Mouse (Mus musculus) kidney, adult 11 months (tissue): ENCODE measurements around the gene Adamts13.

ENCODE experiments used
- DNase-seq: peaks from one replicate; pipeline ENCODE4 v3.0.0; 2022

The Adamts13 gene

DNA sequence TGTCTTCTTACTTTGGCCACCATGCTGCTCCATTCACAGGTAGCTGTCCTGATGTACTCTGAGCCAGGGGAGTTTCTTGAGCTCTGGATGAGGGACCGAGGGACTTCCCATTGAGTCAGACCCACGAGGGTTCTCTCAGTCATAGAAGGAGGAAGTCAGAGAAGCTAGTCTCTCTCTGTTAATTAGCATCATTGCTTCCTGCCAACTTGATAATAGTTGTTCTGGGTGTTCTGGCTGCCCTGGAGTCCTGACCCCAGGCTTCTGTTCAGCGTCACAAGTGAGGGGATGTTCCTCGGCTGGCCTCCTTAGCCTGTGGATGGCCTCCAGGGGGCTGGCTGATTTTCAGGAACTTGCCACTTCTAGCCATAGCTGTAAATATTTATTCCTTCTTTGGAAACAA, 744 bp downstream of the Adamts13 start:
- DNase-seq = no peak

DNA sequence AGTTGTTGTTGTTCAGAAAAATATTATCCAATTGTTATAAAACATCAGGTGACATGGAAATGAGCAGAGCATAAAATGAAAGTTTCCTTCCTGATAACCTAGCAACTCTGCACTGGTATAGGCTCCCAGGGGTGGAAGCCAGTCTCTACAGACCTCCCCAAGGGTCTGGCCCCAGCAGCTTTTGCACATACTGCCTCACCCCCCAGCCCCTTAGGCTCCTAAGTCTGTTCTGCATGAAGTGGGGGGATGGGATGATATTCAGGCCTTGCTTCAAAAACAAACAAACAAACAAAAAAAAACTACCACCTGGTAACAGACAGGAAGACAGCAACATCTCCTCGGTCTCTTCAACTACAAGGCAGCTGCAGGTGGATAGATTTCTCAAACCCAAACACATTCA, 7.1 kb downstream of the Adamts13 start:
- no peak for DNase-seq

DNA sequence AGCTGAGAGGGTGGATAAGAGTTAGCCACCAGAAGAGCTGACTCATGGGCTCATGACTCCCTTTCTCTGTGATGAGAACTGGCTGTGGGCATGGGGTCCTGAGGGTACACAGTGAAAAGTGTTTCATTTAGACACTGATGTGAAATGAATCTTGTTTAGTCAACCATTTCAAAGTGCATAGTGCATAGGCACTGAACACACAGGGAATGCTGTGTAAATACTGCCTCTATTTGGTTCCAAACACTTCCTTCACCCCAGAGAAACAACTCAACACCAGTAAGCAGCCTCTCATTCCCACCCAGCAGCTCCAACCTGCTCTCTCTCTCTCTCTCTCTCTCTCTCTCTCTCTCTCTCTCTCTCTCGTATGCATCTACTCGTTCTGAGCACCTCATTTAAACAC, 11.0 kb downstream of the Adamts13 start:
- DNase-seq = no peak

DNA sequence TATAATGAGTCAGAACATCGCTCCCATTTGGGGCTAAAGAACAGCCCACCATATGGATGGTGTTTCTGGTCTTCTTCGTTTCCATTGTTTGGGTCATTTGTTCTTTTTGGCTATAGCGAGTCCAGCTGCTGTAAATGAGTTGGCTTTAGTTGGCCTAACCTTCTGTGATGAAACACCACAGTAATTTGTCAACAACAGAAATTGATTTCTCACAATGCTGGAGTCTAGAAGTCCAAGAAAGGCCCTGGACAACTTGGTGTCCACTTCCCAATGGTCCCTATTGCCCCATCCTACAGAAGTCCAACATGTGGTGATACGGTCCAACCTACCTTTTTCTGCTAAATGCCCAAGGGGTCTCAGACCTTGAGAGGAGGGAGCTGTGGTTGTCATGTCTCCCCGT, 11.4 kb downstream of the Adamts13 start:
- DNase-seq = no peak

DNA sequence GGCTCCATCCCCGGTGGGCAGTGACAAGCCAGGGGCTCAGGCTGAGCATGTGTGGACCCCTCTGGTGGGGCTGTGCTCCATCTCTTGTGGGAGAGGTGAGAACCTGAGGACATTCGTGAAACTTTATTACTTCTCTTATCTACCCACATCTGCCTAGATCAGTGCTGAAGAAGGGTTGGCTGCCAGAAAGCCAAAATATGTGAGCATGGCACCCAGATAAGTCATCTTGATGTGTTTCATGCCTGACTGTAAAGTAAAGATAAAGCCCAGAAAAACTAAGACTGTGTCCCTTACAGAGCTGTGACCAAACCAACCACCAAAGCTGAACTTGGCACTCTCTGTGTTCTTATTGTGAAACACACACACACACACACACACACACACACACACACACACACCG, 20.7 kb downstream of the Adamts13 start:
- no peak for DNase-seq

DNA sequence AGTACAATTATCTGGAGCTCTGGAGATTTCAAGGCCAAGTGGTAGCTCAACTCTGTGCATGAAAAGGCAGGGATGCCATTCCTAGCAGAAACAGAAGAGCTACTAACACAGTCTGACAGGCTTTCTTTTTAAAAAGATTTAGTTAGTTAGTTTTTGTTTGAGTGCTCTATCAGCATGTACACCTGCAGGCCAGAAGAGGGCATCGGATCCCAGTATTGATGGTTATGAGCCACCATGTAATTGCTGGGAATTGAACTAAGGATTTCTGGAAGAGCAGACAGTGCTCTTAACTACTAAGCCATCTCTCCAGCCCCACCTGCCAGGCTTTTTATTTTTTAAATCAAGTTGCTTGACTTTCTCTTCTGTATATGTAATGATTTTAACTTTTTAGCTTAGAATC, 24.3 kb downstream of the Adamts13 start:
- DNase-seq = no peak

DNA sequence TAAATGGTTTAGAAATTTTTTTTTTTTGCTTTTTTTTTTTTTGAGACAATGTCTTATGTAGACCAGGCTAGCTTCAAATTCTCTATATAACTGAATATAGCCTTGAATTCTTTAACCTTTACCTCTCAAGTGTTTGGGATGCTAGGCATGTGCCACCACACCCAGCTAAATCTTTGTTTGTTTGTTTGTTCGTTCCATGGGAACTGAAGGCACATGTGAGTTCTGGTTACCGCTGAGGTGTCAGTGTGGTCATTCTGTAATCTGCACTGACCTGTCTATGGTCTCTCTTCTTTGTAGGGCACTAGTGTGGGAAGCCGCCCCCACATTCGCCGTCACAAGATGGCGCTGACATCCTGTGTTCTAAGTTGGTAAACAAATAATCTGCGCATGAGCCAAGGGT, 24.8 kb downstream of the Adamts13 start:
- no peak for DNase-seq

DNA sequence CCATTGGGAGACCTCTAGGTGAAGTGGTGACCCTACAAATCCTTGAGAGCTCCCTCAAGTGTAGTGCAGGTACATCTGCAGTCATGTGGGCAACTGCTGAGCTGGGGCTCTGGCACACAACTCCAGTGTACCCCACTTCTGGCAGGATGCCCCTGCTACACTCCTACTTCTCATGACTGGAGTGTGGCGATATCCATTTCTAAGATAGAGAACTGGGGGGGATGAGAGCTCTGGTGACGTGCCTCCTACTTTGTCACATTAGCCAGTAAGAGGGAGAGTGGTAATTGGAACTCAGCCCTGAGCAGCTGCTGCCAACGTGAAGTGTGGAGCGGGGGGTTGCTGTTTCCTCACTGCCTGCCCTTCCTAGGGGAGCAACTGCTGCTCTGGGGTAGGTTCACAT, 33.0 kb downstream of the Adamts13 start:
- DNase-seq = no peak

DNA sequence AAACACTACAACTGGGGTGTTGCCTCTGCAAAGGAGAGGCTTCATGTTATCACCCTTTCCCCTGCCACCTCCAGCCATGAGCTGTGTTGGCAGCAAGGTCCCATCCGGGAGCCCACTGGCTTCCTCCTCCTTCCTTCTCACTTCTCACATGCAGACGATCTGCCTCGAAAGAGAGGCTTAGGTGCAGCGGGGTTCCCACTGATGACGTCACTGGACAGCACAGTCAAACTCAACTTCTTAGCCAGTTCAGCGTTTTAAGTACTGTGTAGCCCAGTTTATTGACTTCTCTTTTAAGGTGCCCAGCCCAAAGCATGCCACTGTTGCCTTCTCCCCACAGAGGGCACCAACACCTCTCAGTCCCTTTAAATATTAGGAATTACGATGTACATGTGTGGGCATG, 34.5 kb downstream of the Adamts13 start:
- DNase-seq = no peak

DNA sequence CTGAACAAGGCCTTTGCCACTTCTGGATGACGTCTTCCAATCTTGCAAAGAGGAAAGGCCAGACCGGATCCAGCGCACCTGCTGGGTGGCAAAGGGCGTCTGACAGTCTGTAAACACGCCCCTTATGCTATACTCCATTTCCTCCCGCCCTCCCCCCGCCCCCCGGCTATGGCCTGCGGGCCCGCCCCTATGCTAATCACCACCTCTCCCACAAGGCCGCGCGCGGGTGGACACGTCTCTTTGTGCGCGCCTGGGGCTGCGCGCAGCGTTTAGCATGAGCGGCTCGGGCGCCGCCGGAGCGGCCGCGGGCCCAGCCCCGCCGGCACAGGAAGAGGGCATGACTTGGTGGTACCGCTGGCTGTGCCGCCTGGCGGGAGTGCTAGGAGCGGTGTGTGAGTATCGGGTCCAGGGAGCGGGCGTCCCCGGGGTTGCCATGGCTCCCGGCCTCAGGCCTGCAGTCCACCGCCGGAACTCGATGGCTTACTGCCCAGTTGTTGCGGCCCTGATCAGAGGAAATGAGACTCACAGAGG, 36.6 kb downstream of the Adamts13 start, which contains the start of gene Cacfd1:
Gene Cacfd1, plus strand, starts transcription at position 213 of the 531 bp plus-strand sequence.
- peak; percentile 89 for DNase-seq

DNA sequence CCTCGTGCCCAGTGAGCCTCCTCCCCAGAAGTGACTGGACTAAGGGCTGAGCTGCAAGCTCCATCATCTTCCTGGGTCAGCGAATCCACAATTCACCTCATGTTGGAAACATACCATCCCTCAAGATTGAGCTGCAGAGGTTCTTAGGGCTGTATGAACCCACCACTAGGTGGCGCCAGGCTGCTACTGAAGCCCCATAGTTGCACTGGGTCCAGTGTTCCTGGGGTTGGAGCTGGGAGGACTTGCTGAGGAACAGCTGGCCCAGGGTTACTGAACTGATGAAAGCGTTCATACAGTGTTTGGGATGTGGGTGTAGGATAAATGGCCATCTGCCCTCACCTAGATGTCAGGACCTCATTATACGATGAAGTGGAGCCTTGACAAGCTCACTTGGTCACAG, 44.6 kb downstream of the Adamts13 start:
- peak; percentile 50 for DNase-seq

DNA sequence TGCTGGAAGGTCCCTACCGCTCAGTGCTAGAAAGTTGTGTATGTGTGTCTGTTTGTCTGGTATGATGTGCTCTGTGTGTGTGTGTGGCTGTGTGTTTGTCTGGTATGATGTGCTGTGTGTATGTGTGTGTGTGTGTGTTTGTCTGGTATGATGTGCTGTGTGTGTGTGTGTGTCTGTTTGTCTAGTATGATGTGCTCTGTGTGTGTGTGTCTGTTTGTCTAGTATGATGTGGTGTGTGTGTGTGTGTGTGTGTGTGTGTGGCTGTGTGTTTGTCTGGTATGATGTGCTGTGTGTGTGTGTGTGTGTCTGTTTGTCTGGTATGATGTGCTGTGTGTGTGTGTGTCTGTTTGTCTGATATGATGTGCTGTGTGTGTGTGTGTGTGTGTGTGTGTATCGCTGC, 46.3 kb downstream of the Adamts13 start:
- DNase-seq = no peak

DNA sequence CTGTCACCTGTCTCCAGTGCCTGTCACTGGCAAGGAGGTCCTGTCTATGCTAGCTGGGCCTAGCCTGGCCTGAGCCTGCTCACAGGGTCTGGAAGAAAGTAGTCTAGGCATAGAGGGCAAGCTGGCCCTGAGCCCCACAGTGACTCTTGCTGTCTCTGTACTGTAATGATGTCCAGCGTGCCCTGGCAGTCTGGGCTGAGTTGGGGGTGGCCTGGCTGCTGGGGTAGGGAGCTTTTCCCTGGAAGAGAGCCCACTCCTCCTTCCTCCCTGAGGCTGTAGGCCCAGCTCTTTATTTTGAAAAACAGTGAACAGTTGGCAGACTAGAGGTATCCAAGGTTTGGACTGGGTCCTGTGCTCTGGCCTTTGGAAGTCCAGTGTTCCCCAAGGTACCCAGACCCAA, 47.9 kb downstream of the Adamts13 start:
- DNase-seq = no peak

DNA sequence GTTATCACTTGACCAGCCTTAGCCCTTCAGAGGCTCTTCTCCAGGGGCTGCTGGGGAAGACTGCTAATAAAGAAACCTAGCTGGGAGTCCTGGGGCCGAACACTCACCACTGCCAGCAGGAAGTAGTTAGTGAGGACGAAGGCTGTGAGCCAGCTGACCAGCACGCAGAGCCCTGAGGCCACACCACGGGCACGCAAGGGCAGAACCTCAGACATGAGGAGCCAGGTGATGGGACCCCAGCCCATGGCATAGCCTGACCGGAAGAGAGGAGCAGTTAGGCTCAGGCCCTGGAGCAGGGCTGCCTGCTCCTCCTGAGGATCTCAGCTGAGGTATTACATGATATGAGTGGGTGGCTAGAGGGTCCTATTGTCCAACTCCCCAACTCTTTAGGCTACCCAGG, 49.4 kb downstream of the Adamts13 start:
- no peak for DNase-seq

DNA sequence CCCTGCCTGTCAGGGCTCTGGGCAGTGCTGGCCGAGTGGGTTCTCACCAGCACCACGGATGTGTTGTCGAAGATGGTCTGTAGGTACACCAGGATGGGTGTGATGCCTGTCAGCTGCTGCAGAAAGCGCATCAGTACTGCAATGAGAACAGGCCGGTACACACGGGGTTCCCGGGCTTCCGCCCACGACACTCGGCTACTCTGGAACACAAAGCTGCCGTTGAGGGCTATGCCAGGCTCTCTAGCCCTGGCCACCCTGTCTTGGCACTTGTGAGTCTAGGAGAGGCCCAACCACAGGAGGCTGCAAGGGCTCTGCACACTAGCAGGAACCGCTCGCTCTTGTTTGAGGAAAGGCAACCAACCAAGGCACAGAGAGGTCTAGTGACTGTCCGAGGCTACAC, 50.9 kb downstream of the Adamts13 start:
- no peak for DNase-seq

DNA sequence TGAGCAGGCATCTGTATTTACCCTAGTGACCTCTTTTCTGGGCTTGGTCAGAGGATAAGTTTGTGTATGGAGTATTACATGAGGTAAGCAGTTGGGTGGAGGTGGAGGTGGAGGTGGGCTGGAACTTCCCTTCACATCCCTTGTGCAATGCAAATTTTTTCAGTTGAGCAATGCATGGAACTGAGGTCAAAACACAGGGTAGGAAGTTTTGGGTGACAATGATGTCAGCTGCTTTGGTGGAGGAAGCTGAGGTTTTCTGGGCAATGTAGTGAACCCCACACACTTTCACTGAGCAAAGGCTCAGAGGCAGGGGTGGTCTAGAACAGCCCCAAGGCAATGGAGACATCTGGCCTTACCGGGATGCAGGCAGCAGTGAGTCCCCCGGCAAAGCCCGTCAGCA, 52.3 kb downstream of the Adamts13 start:
- no peak for DNase-seq

DNA sequence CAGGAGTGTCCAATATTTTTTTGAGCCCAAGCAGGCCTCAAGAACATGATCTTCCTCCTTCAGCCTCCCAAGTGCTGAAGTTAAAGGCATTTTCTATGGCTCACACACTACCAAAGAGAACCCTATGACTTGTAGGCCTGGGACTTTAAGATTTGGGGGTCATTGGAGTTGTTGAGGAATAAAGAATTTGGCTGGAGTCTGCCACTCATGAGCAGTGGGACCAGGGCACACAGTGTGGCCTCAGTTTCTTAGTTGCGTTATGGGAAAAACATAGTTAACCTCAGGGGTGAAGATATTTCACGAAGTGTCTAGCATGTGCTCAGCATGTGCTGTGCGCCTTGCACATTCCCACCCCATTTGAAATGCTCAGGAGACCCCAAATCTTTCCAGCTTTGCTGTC, 53.1 kb downstream of the Adamts13 start:
- no peak for DNase-seq

DNA sequence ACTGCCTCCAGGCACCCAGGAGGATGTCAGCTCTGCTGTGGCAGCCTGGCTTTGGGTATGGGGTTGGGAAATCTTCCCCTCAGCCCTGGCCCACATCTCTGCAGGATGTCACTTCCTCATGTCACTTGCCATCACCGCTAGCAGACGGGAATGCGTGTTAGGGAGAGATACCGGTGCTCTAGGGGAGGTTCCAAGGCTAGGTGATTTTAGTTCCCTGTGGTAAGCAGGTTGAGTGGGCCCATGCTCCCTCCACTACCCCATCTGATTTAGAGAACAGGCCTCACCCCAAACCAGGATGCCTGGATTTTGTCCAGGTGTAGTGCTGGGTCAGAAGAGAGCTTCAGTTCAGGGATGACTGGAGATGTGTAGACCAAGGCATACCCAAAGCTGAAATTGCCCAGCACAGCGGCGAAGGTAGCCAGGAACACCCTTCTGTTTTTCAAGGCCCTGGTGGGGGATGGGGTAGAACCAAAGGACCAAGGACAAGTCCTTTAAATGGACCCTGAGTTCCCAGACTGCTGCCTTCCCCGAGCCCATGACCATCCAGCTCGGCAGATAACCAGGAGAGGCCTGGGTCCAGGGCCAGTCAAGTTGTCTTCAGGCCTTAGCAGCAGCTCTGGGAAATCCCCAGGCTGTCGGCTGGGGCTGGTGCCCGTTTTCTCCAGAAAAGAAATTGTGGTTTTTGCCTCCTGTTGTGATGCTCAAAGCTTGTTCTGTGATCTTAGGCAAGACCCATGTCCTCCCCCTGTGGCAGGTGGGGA, 53.8 kb downstream of the Adamts13 start:
- no peak for DNase-seq

DNA sequence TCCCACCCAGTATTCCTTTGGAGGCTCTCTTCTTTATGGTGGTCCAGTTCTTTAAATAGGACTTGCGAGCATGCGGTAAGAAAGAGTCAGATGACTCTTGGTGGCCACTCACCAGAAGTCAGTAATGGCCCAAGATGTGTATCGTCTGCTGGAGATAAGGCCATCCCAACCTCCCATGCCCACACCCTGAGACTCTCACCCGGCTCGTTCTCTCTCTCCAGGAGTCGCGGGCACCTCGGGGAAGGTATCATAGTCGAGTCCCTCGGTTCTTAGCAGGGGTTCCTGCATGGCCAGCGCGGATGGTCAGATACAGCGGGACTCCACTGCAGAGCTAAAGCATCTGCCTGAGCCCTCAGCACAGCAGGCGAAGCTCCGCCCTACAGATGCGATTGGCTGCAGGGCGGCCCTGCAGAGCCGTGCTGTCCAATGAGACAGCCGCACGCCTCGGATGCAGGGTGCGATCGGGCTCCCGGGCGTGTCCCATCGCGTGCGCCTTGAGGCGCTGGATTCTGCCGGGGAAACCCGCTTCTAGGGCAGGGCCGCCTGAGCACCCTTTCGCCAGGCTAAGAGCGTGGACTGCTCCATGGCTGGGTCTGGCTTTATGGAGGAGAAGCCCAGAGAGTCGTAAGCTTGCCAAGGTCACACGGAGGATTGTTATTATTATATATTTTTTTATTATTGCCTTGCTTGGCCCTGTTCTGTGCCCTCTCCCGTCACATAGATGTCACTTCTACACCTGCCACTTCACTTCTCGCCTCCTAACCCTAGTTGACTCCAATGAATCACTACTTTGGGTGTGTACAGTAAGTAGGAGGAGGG, 54.6 kb downstream of the Adamts13 start, which contains the start of gene Slc2a6:
Gene Slc2a6, minus strand, starts transcription at position 381 of the 819 bp plus-strand sequence.
- peak; percentile 79 for DNase-seq

DNA sequence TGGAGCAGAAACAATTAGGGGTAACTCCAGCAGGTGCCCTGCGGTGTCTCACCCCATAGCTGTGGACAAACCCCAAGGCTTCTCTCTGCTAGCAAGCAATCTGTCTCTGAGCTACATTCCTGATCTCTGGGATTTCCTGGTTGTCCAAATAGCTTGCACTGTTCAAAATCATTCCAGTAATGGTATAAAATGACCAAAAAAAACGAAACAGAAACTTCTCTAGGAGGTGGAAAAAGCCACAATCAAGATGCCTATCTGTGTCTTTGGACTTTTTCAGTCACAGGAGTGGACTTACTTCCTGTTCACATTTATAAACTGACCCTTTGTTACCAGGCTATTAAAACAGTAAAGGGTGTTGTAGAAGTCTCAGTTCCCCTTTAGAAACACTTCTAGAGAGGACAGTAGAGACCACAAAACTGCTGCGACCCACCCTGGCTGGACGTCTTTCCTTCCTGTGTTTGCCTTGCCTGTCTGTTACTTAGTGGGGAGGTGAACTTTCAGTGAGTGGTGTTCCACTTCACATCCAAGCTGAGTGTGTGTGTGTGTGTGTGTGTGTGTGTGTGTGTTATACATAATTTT, 55.3 kb downstream of the Adamts13 start:
- no peak for DNase-seq

DNA sequence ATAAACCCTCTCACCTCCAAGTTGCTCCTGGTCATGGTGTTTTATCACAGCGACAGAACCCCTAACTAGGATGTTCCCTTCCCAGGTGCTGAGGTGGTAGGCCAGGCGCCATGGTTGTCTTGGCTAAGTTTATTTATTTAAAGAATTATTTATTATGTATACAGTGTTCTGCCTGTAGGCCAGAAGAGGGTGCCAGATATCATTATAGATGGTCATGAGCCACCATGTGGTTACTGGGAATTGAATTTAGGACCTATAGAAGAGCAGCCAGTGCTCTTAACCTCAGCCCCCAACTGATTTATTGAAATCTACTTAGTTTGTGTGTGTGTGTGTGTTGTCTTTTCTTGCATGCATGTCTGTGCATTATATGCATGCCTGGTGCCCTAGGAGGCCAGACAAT, 59.1 kb downstream of the Adamts13 start:
- DNase-seq = no peak

DNA sequence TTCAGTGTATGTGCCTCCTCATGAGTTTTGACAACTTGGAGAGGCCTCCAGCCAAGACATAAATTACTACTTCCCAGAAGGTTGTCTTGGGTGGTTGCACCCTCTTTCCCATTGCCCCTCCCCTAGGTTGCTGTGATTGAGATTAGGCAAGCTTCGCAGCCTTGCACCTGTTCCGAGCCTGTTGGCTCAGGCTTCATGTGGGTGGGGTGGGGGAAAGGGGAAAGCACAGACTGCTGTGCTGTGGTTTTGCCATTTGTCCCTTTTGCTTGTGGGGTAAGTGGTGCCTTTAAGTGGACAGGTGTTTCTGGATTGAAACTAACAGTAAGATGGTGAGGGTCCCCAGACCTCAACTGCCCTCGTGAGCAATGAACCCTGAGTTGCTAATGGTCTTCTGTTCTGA, 62.8 kb downstream of the Adamts13 start:
- no peak for DNase-seq

DNA sequence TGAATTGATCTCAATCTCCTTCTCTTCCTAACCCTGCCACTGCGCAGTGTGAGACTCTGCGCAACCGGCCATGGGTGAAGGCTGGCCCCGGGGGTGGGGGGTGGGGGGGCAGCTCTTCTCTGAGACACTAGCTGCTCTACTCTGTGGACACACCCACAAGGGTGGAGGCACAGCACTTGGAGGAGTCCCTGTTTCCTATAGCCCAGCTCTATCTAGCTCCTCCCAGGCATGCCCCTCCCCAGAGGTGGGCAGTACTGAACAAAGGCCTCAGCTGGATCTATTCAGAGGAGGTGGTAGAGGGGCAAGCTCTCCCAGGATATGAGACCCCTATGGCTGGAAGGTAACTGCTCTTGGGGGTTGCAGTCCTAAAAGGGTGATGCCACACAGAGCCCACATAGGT, 63.8 kb downstream of the Adamts13 start:
- no peak for DNase-seq

DNA sequence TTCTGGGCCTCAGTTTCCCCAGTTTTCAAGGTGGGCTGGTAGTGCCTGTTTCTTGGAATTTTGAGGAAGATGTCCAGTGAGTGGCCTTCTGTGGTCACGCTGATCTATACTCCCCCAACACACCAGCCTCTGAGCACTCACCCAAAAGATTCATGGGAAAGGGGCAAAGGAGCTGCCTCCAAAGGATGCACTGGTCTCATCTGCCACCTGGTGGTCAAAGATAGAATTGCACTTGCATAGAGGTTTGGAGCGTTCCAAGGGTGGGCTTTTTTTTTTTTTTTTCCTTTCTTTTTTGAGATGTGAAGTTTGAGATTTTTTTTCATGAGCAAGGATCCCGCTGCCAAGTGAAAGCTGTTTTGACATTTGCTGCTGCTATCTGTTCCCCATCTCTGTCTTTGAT, 65.4 kb downstream of the Adamts13 start:
- DNase-seq = peak; percentile 42
